Mouse (Mus musculus) E14TG2a.4 (cell line): ENCODE measurements around the gene Zfp335.

ENCODE experiments used
- H3K27me3 ChIP-seq: 2 replicates; pipeline ENCODE4 v1.6.1; 2014; ENCODE audit warnings: low read length, control low read depth; ENCODE audit not compliant: insufficient read depth
- H3K36me3 ChIP-seq: 2 replicates; pipeline ENCODE4 v1.6.1; 2014; ENCODE audit warnings: low read length, control low read depth; ENCODE audit not compliant: insufficient read depth
- H3K4me1 ChIP-seq: replicated peaks from 2 replicates; pipeline ENCODE4 v1.6.1; 2014; ENCODE audit warnings: low read depth, low read length, control low read depth
- H3K4me3 ChIP-seq: replicated peaks from 2 replicates; pipeline ENCODE4 v1.5.1; 2014; ENCODE audit warnings: mild to moderate bottlenecking, low read length
- H3K9me3 ChIP-seq: 2 replicates; pipeline ENCODE4 v1.6.1; 2014; ENCODE audit warnings: low read length, control low read depth
- CTCF ChIP-seq: conservative IDR thresholded peaks from 2 replicates; pipeline ENCODE4 v1.5.1; 2014; ENCODE audit warnings: low read length
- NANOG ChIP-seq: IDR thresholded peaks from 2 replicates; pipeline ENCODE4 v1.6.1; 2014; ENCODE audit warnings: borderline replicate concordance, low read length, mixed read lengths
- POU5F1 ChIP-seq: IDR thresholded peaks from 2 replicates; pipeline ENCODE4 v1.6.1; 2014; ENCODE audit warnings: low read length, borderline replicate concordance

Gene Zfp335

DNA sequence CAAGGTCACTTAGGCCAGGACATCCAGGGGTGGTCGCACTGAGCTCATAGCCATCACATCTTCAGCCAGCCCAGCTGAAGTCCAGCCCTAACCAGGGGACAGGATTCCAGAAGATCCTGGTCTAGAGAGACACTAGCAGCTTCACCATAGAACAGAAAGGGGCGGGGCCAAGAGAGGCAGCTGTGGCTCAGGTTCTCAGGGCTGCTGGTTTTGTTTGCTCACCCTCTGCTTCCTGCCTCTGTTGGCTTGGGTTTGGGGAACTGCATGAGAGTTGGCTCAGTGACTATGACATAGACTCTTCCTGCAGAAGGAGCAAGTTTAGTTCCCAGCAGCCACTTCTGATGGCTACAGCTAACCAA lies 1.9 kb upstream of the Zfp335 start:
- TF ChIP-seq NANOG (no peak), POU5F1 (no peak)
- H3K27me3 ChIP-seq: no peaks in the 10 kb centered on the region
- H3K36me3 ChIP-seq: peaks cover 36% of the 10 kb centered on the region
- peaks cover 79% of the 10 kb centered on the region for H3K4me1 ChIP-seq
- 0 out of 2 replicates have a peak overlapping the region, but pooled peaks have one; percentile 95 for H3K4me3 ChIP-seq
- no peaks in the 10 kb centered on the region for H3K9me3 ChIP-seq

DNA sequence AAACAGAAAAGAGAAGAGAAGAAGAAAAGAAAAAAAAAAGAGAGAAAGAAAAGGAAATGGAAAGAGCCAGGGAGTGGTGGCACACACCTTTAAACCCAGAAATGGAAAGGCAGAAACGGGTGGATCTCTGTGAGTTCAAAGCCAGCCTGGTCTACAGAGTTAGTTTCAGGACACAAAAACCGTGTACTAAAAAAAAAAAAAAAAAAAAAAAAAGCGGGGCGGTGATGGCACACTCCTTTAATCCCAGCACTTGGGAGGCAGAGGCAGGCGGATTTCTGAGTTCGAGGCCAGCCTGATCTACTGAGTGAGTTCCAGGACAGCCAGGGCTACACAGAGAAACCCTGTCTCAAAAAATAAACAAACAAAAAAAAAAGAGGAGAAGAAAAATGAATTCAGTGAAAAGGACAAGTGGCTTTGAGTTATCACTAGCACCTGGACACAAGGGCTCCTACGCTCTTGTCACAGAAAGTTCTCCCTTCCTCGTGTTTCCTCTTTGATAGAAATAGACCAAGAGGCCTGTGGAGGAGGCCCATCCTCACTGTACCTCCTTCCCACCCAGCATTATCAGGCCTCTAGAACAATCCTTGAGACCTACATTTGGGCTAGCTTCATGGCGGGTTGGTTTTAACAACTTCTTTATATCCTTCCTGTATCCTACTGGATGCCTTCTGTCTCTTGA lies 1.3 kb upstream of the Zfp335 start:
- Histone ChIP-seq H3K9me3 (no peaks in the 10 kb centered on the region), H3K4me1 (peaks cover 80% of the 10 kb centered on the region), H3K27me3 (no peaks in the 10 kb centered on the region), H3K36me3 (peaks cover 41% of the 10 kb centered on the region), H3K4me3 (peak overlapping the region; percentile 95)
- TF ChIP-seq NANOG (no peak), POU5F1 (no peak), CTCF (no peak)

GRCm38 (mm10) chr2:164912151-164912550 lies 594 bp upstream of the Zfp335 start:
- no peak for TF ChIP-seq POU5F1
- TF ChIP-seq NANOG: no peak
- TF ChIP-seq CTCF: no peak
- H3K9me3 ChIP-seq: no peaks in the 10 kb centered on the region
- peaks cover 48% of the 10 kb centered on the region for H3K36me3 ChIP-seq
- H3K27me3 ChIP-seq: no peaks in the 10 kb centered on the region
- H3K4me1 ChIP-seq: peaks cover 79% of the 10 kb centered on the region
- peak overlapping the region; percentile 95 for H3K4me3 ChIP-seq

GRCm38 (mm10) chr2:164910360-164911061 lies 1.0 kb downstream of the Zfp335 start:
- Histone ChIP-seq H3K36me3 (peaks cover 61% of the 10 kb centered on the region), H3K9me3 (peaks cover 6% of the 10 kb centered on the region), H3K27me3 (no peaks in the 10 kb centered on the region), H3K4me1 (peaks cover 63% of the 10 kb centered on the region), H3K4me3 (peak overlapping the region; percentile 95)
- no peak for TF ChIP-seq NANOG
- TF ChIP-seq CTCF: no peak
- no peak for TF ChIP-seq POU5F1

DNA sequence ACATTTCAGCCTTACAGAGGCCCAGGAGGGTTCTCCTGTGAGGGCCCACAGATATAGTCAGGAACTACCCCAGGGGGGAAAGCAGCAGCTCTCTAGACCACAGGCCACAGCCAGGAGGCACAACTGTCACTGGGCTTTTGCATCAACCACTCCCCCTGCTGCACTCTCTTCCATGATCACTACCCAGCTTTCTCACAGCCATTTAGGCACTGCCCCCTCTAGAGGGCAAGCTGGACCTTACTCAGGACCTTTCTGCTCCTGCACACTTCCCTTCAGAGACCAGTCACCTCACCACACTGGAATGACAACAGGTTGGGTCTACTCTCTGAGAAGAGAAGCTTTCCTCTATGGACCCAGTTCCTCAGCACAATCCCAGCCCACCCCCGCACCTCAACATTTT lies 2.0 kb downstream of the Zfp335 start:
- H3K36me3 ChIP-seq: peaks cover 66% of the 10 kb centered on the region
- H3K4me1 ChIP-seq: peaks cover 59% of the 10 kb centered on the region
- no peaks in the 10 kb centered on the region for H3K27me3 ChIP-seq
- TF ChIP-seq POU5F1: no peak
- TF ChIP-seq CTCF: no peak
- no peak for TF ChIP-seq NANOG
- peaks cover 6% of the 10 kb centered on the region for H3K9me3 ChIP-seq
- peak overlapping the region; percentile 95 for H3K4me3 ChIP-seq

- peaks cover 67% of the 10 kb centered on the region for H3K36me3 ChIP-seq
- no peak overlapping the region; the same call in 1 of the 2 replicates for H3K4me3 ChIP-seq
- no peak for TF ChIP-seq POU5F1
- TF ChIP-seq CTCF: no peak
- TF ChIP-seq NANOG: no peak
- no peaks in the 10 kb centered on the region for H3K27me3 ChIP-seq
- H3K9me3 ChIP-seq: peaks cover 6% of the 10 kb centered on the region
- peaks cover 56% of the 10 kb centered on the region for H3K4me1 ChIP-seq
These were observed 2.5 kb downstream of the Zfp335 start for GRCm38 (mm10) chr2:164909100-164909499.

GRCm38 (mm10) chr2:164908011-164908410 lies 3.5 kb downstream of the Zfp335 start:
- TF ChIP-seq POU5F1: no peak
- TF ChIP-seq NANOG: no peak
- H3K4me1 ChIP-seq: peaks cover 46% of the 10 kb centered on the region
- peaks cover 69% of the 10 kb centered on the region for H3K36me3 ChIP-seq
- peak overlapping the region; percentile 35; the same call in 1 of the 2 replicates for H3K4me3 ChIP-seq
- H3K9me3 ChIP-seq: peaks cover 6% of the 10 kb centered on the region
- H3K27me3 ChIP-seq: no peaks in the 10 kb centered on the region

- Histone ChIP-seq H3K36me3 (peaks cover 74% of the 10 kb centered on the region), H3K9me3 (peaks cover 6% of the 10 kb centered on the region), H3K27me3 (no peaks in the 10 kb centered on the region), H3K4me3 (peak overlapping the region; percentile 35; the same call in 1 of the 2 replicates), H3K4me1 (peaks cover 46% of the 10 kb centered on the region)
- no peak for TF ChIP-seq POU5F1
- TF ChIP-seq CTCF: no peak
- TF ChIP-seq NANOG: no peak
These were observed 4.0 kb downstream of the Zfp335 start for GRCm38 (mm10) chr2:164907511-164907910.

- Histone ChIP-seq H3K4me3 (no peak overlapping the region), H3K9me3 (peaks cover 6% of the 10 kb centered on the region), H3K4me1 (peaks cover 55% of the 10 kb centered on the region), H3K36me3 (peaks cover 89% of the 10 kb centered on the region), H3K27me3 (no peaks in the 10 kb centered on the region)
- TF ChIP-seq NANOG (no peak), CTCF (peak; percentile 97)
These were observed 5.5 kb downstream of the Zfp335 start for GRCm38 (mm10) chr2:164906071-164906470.
